Mouse (Mus musculus) CH12.LX (cell line): ENCODE measurements around the gene B230217C12Rik.

Experiments used
- CTCF ChIP-seq, 2 experiments: IDR thresholded peaks in 1 of 2; conservative IDR thresholded peaks in 1 of 2; 2 replicates each; pipeline ENCODE4 v1.5.1; 2011 to 2012; ENCODE audit warnings: low read depth in 2 of 2, low read length in 2 of 2, improper control_type of control experiment in 1 of 2, inconsistent platforms in 1 of 2, mild to moderate bottlenecking in 1 of 2, moderate library complexity in 1 of 2
- EP300 ChIP-seq: IDR thresholded peaks from 2 replicates; pipeline ENCODE4 v1.6.1; 2011; ENCODE audit warnings: low read length, improper control_type of control experiment
- ETS1 ChIP-seq: conservative IDR thresholded peaks from 2 replicates; pipeline ENCODE4 v1.6.1; 2012; ENCODE audit warnings: low read depth, mild to moderate bottlenecking, inconsistent platforms, low read length, improper control_type of control experiment, moderate library complexity
- JUN ChIP-seq: IDR thresholded peaks from 2 replicates; pipeline ENCODE4 v1.6.1; 2011; ENCODE audit warnings: low read depth, mild to moderate bottlenecking, low read length, improper control_type of control experiment, moderate library complexity; ENCODE audit not compliant: insufficient read depth
- MAX ChIP-seq: IDR thresholded peaks from 2 replicates; pipeline ENCODE4 v1.6.1; 2011; ENCODE audit warnings: low read length, improper control_type of control experiment
- MYC ChIP-seq: IDR thresholded peaks from 2 replicates; pipeline ENCODE4 v1.6.1; 2011; ENCODE audit warnings: low read depth, mild to moderate bottlenecking, improper control_type of control experiment, low read length
- NELFE ChIP-seq: IDR thresholded peaks from 2 replicates; pipeline ENCODE4 v1.6.1; 2011; ENCODE audit warnings: low read depth, low read length, improper control_type of control experiment
- POLR2A ChIP-seq: IDR thresholded peaks from 2 replicates; pipeline ENCODE4 v1.6.1; 2011; ENCODE audit warnings: low read depth, mild to moderate bottlenecking, improper control_type of control experiment, low read length
- POLR2AphosphoS2 ChIP-seq: IDR thresholded peaks from 2 replicates; pipeline ENCODE4 v1.6.1; 2011; ENCODE audit warnings: low read depth, low read length, improper control_type of control experiment
- SIN3A ChIP-seq: IDR thresholded peaks from 2 replicates; pipeline ENCODE4 v1.6.1; 2012; ENCODE audit warnings: low read length, improper control_type of control experiment, inconsistent platforms
- TCF12 ChIP-seq: IDR thresholded peaks from 2 replicates; pipeline ENCODE4 v1.6.1; 2014; ENCODE audit warnings: low read depth, mild to moderate bottlenecking, inconsistent platforms, low read length, improper control_type of control experiment
- USF1 ChIP-seq: IDR thresholded peaks from 2 replicates; pipeline ENCODE4 v1.6.1; 2014; ENCODE audit warnings: low read depth, mild to moderate bottlenecking, inconsistent platforms, low read length, improper control_type of control experiment
- ZMIZ1 ChIP-seq: IDR thresholded peaks from 2 replicates; pipeline ENCODE4 v1.6.1; 2012; ENCODE audit warnings: low read depth, mild to moderate bottlenecking, inconsistent platforms, low read length, improper control_type of control experiment

DNA sequence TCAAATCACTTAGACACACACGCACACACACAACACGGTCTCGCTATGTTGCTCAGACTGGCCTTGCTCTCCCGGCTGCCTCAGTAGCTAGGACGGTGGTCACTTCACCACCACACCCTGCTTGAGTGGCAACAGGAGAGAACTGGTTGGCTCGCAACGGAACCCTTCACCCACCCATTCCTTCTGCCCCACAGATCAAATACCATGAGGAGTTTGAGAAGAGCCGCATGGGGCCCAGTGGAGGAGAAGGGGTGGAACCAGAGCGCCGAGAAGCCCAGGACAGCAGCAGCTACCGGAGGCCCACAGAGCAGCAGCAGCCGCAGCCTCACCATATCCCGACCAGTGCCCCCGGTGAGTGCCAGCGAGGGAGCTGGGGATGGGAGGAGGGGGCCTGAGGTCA lies 7.2 kb upstream of the B230217C12Rik start:
- TF ChIP-seq MAX = no peak
- TF ChIP-seq CTCF (conservative IDR thresholded peaks at IDR 0.05 in 1 of 2, IDR thresholded peaks at IDR 0.05 in 1 of 2; ENCODE audit: low read depth in 2 of 2, low read length in 2 of 2) = no peak
- TF ChIP-seq USF1 = no peak
- no peak for TF ChIP-seq ETS1
- TF ChIP-seq JUN = no peak
- TF ChIP-seq SIN3A = no peak
- no peak for TF ChIP-seq POLR2A
- no peak for TF ChIP-seq NELFE
- TF ChIP-seq ZMIZ1 = no peak
- no peak for TF ChIP-seq EP300
- TF ChIP-seq MYC = no peak
- no peak for TF ChIP-seq POLR2AphosphoS2
- TF ChIP-seq TCF12 = no peak
